Mouse (Mus musculus): ENCODE data around the gene BC030867. TPM values are rescaled to one million over a fixed set of nuclear protein-coding genes. Genes with fewer than 3 reads are reported as not detected.

BC030867 gene
- total RNA-seq, 2 experiments from 2014 or later, result not detected

DNA sequence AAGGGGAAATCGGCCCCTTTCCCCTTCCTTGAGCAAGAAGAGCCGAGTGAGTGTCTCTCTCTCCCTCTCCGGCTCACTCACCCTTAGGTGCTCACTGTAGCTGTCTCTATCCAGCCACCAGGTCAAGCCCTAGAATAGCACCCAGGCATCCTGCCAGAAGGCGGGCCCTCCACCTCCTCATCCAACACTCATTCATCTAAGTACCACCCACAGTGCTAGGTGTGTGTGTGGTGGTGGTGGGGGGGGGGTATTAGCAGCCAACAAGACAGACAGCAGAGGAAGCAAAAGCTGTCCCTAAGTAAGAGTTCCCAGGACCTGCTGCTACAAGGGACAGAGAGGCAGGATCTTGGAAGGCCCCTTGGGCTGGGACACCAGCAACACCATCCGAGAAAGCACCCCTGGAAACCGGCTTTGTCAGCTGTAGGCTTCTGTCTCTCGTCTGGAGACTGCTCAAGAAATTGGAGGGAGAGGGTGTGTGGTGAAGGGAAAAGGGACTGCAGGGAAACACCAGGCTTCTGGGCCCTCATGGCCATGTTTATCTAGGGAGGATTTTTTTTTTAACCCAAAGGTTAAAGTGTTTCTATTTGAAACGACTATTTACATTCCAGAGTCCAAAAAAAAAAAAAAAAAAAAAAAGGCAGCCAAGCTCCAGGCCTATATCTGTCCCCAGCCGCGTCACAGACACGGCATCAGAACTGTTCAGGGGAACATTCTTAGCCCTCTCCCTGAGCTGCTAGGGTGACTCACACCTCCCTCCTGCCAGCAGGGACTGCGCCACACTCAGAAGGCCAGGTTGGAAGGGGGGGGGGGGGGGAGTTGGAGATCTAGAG lies 32.4 kb upstream of the BC030867 start:
- peak; percentile 89 for DNase-seq
- no peak for TF ChIP-seq CTCF (IDR thresholded peaks at IDR 0.05)
- peak overlapping the region; percentile 98 for H3K27ac ChIP-seq
- intact Hi-C loops (cut with DNase I), result no loop called here
- H3K4me3 ChIP-seq, result peak overlapping the region; percentile 80

DNA sequence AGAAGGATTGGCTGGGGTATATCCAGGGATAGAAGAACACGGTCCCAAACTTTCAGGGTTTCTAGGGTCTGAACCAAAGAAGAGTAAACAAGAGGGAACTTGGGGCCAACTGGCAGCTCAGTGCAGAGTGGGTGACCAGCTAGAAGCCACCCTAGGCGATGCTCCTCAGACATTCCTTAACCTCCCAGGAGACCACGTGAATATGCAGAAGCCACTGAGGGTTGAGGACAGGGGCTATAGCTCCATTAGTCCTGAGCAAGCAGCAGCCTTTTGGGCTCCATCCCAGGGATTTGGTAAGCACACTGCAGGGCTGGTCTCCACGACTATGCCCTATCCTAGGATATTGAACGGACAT lies 31.8 kb upstream of the BC030867 start:
- intact Hi-C loops (cut with DNase I), result no loop called here
- no peak for TF ChIP-seq CTCF (IDR thresholded peaks at IDR 0.05)
- peak; percentile 50 for DNase-seq
- H3K27ac ChIP-seq, result peak overlapping the region; percentile 98
- H3K4me3 ChIP-seq, result peak overlapping the region; percentile 80

DNA sequence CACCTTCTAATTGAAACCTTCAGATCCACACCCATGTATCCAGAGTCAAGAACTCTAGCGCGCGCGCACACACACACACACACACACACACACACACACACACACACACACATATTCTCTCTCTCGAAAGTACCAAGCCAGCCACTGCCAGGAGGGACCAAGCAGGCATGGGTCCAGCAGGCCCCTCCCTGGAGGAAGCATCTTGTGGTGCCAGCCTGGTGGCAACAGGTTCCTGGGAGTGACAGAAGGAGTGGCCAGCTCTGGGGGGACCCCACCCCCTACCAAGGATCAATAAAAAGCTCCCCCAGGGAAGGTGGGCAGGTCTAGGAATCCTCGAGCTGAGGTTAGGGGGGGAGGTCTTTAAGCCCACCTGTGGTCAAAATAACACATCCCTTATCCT lies 31.3 kb upstream of the BC030867 start:
- intact Hi-C loops (cut with DNase I), result no loop called here
- TF ChIP-seq CTCF (IDR thresholded peaks at IDR 0.05), result no peak
- peak; percentile 66 for DNase-seq
- H3K27ac ChIP-seq, result peak overlapping the region; percentile 98
- peak overlapping the region; percentile 80 for H3K4me3 ChIP-seq

DNA sequence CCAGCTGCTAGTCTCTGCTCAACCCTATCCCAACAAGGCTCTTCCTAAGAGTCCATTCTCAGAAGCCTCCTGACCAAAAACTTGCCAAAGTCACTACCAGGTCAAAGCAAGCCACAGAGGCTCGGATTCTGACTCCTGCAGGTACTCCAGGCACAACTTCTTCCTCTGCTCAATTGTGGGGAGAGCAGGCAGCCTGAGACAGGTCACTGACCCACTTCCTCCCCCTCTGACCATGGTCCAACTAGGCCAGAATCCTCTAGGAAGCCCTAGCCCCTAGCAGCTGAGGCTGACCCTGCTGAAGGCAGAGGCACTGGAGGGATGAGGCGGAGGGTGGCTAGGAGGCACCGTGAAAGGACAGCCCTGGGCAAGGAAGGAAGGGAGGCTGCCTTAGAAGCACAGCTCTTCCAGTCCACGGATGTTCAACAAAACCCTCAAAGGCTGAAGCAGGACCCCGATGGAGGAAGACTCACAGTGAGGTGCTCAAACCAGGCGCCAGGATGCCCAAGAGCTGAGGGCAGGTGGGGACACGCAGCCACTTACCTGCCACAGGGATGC lies 30.7 kb upstream of the BC030867 start:
- Histone ChIP-seq H3K4me3 (peak overlapping the region; percentile 80), H3K27ac (peak overlapping the region; percentile 98)
- intact Hi-C loops (cut with DNase I), result no loop called here
- TF ChIP-seq CTCF (IDR thresholded peaks at IDR 0.05), result no peak
- DNase-seq, result peak; percentile 52

DNA sequence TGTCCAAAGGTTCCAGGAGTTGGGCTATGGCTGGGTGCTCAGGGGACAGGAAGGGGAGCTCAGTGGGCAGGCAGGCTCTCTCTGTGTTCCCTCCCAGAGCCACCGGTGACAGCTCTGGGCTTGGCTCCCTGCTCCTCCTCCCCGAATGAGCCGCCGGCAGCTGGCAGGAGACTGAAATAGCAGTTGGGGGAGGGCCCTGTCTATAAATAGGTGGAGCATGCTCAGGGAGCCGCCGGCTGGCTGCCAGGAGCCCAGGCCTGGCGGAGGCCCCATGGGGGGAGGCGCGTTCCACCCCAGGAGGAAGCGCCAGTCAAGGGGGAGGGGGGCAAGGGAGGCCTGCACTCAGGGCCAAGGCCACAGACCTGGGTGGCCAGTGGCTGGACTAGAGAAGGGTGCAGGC lies 29.9 kb upstream of the BC030867 start:
- peak overlapping the region; percentile 80 for H3K4me3 ChIP-seq
- H3K27ac ChIP-seq, result peak overlapping the region; percentile 98
- intact Hi-C loops (cut with DNase I), result no loop called here
- DNase-seq, result peak; percentile 99
- no peak for TF ChIP-seq CTCF (IDR thresholded peaks at IDR 0.05)

- peak overlapping the region; percentile 80 for H3K4me3 ChIP-seq
- no peak for TF ChIP-seq CTCF (IDR thresholded peaks at IDR 0.05)
- DNase-seq, result peak; percentile 60
Observed at GRCm38 (mm10) chr11:102219247-102219993, 29.3 kb upstream of the BC030867 start.

DNA sequence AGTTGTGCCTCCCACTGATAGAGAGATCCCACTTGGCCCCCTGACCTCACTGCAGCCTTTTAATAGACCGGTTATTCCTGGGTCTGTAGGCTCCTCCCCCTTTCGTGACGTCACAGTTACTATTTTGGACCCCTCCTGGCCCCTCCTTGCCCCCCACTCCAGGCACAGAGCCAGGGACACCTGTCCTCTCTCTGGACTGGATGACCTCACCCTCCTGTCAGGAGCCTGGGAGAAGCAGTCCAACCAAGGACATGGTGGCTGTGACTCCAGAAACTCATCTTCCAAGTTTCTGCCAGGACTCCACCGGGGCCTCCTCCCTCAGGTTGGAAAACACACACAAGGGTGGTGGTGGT lies 28.7 kb upstream of the BC030867 start:
- peak overlapping the region; percentile 80 for H3K4me3 ChIP-seq
- TF ChIP-seq CTCF (IDR thresholded peaks at IDR 0.05), result no peak
- peak overlapping the region; percentile 98 for H3K27ac ChIP-seq
- intact Hi-C loops (cut with DNase I), result no loop called here
- peak; percentile 96 for DNase-seq

More at GRCm38 (mm10) chr11:102219247-102219993, 29.3 kb upstream of the BC030867 start:
- peak overlapping the region; percentile 98 for H3K27ac ChIP-seq
- intact Hi-C loops (cut with DNase I), result no loop called here

GRCm38 (mm10) chr11:102220451-102220850 lies 28.2 kb upstream of the BC030867 start:
- DNase-seq, result peak; percentile 55
- no peak for TF ChIP-seq CTCF (IDR thresholded peaks at IDR 0.05)
- peak overlapping the region; percentile 98 for H3K27ac ChIP-seq
- peak overlapping the region; percentile 21 for H3K4me3 ChIP-seq
- intact Hi-C loops (cut with DNase I), result no loop called here

DNA sequence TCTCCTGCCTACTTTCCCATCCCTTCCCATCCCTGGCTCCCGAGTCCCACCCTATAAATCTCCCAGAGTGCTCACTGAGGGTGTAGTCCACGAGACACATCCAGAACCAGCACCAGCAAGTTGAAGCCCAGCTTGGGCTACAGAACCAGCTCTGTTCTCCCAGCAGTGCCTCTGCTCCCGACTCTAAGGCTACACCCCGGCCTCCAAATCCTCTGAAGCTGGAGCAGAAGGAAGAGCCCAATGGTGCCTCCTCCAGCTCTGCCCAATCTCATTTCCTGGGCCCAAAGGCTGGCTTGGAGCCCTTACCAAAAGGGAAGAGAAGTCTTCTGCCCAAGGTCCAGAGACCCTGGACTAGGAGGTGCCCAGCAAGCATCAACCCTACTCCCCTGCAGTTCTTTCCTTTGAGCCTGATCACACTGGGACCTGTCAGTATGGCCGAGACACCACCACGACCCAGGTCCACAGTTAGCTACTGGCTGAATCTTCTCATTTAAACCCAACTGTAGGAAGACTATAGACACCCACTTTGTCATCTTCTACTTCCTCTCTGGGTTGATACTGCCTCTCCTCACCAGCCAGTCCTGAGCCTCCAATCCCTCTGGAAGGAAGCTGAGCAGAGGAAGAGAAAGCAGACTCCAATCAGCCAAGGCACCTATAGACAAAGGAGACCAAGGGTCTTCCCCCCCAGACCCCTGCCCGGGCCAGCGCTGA lies 27.3 kb upstream of the BC030867 start:
- peak overlapping the region; percentile 29; the same call in 1 of the 2 replicates for H3K4me3 ChIP-seq
- intact Hi-C loops (cut with DNase I), result no loop called here
- no peak for TF ChIP-seq CTCF (IDR thresholded peaks at IDR 0.05)
- H3K27ac ChIP-seq, result peak overlapping the region; percentile 98
- DNase-seq, result no peak

DNA sequence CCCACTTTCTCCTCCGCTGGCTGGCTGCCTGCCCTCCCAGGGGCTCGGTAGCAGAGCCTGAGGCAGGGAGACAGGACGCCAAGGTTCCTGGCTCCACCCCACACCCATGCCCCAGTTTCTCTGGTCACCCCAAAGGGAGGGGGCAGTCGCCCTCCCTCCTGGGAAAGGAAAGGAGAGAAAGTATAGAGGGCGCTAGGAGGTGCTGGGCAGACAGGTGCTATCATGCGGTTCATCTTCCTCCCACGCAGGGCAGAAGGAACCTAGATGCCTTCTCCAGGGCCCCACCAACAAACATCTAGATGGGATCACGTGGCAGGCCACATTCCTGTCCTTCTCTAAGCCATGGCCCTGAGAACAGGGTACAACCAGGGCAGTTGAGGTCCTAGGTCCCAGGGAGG lies 26.7 kb upstream of the BC030867 start:
- intact Hi-C loops (cut with DNase I), result no loop called here
- no peak for TF ChIP-seq CTCF (IDR thresholded peaks at IDR 0.05)
- peak overlapping the region; percentile 98 for H3K27ac ChIP-seq
- peak; percentile 61 for DNase-seq
- peak overlapping the region; percentile 29; the same call in 1 of the 2 replicates for H3K4me3 ChIP-seq

GRCm38 (mm10) chr11:102223166-102223565 lies 25.5 kb upstream of the BC030867 start:
- H3K4me3 ChIP-seq, result 0 out of 2 replicates have a peak overlapping the region, but pooled peaks have one; percentile 9
- peak; percentile 52 for TF ChIP-seq CTCF (IDR thresholded peaks at IDR 0.05)
- intact Hi-C loops (cut with DNase I), result no loop called here
- DNase-seq, result peak; percentile 36
- peak overlapping the region; percentile 98 for H3K27ac ChIP-seq

DNA sequence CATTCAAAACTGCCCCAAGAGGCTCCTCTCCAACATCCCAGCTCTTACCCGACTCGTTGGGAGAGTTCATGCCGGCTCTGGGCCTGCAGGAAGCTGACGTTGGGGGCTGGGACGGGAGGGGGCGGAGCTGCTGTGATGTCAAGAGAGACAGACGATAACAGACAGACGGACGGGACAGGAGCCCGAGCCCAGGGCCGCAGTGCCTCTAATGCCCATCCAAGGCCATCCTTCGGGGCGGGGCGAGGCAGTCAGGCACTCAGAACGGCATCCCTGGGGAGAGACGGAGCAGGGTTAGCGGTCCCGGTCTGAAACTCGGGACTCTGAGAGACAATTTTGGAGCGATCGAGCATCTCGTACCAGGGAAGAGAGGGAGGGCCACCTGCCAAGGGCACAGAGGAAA lies 24.0 kb upstream of the BC030867 start:
- TF ChIP-seq CTCF (IDR thresholded peaks at IDR 0.05), result no peak
- Histone ChIP-seq H3K27ac (peak overlapping the region; percentile 76), H3K4me3 (peak overlapping the region; percentile 62)
- peak; percentile 65 for DNase-seq
- intact Hi-C loops (cut with DNase I), result no loop called here
